Mouse (Mus musculus): Measurements from ENCODE around the gene Cel.
A peak's percentile ranks its signal among the peaks of the same experiment; 100 is the strongest.
"Not testable (repeated sequence)": the region's sequence is repeated elsewhere in the genome, so short reads cannot be mapped to it uniquely, and the experiment has no call there.

Gene Cel

DNA sequence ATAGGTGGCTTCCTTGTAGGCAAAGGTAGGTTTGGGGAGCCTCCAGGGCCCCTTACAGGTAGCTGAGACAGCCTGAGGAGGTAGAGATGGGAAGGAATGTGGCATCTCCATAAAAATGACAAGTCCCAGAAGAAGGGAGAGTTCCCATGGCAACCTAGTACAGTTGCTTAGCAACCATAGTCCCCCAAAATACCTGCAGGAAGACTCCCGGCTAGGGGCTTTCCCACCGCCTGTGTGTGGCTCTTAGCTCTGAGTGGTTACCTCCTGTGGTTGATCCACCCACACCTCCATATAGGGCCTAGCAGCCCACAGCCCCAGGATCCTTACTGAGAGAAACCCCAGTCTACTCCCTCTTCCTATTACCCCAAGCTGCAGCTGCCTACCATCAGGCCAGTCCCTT is 45.0 kb downstream of the Cel start:
- DNase-seq (ENCODE audit: low read depth, low spot score): peak; percentile 88

DNA sequence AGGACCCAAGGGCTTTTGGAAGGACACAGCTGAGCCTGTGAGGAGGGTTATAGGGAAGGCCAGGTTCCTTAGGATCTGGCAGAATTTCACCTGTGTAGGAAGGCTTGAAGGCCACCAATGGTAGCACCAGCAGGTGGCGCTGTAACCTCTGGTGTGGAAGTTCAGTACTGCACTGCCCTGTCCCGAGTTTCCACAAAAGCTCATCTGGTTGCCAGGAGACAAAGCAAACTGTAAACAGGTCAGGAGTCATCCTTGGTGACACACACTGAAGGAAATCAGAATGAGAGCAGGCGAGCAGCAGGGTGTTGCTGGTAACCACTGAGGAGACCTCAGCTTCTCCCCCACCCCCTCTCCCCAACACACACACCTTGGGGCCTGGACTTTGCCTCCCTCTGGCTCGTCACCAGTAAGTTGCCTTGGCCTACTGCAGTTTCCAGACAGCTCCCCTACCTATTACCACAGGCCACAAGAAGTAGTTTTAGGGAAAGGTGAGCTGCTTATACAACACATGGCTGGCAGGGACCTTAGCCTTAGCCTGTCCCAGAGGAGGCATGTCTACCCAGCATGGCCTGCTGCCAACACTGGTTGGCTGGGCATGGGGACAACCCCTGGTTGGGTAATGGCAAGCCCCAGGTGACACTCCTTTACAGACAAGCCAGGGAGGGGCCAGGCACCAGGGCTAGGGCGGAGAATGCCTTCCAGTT is 45.8 kb downstream of the Cel start:
- DNase-seq (ENCODE audit: low read depth, low spot score): peak; percentile 94

DNA sequence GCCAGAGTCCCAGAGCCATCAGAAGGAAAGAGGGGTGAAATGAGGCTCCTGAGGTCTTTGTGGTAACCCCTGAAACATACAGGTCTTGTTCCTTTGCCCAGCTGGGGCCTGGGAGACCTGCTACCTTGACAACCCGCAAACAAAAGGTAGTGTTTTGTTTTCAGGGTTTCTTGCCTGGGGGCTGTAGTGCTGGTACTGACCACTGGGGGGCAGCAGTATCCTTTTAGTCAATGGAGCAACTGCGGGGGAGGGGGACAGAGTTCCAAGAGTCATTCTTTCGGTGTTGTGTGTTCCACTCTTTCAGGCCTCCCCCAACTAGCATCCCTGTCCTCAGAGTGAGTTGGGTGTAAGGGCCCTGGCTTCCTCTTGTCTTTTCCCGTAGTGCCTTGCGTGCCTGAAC is 48.7 kb downstream of the Cel start:
- peak; percentile 93 for DNase-seq (ENCODE audit: low read depth, low spot score)

DNA sequence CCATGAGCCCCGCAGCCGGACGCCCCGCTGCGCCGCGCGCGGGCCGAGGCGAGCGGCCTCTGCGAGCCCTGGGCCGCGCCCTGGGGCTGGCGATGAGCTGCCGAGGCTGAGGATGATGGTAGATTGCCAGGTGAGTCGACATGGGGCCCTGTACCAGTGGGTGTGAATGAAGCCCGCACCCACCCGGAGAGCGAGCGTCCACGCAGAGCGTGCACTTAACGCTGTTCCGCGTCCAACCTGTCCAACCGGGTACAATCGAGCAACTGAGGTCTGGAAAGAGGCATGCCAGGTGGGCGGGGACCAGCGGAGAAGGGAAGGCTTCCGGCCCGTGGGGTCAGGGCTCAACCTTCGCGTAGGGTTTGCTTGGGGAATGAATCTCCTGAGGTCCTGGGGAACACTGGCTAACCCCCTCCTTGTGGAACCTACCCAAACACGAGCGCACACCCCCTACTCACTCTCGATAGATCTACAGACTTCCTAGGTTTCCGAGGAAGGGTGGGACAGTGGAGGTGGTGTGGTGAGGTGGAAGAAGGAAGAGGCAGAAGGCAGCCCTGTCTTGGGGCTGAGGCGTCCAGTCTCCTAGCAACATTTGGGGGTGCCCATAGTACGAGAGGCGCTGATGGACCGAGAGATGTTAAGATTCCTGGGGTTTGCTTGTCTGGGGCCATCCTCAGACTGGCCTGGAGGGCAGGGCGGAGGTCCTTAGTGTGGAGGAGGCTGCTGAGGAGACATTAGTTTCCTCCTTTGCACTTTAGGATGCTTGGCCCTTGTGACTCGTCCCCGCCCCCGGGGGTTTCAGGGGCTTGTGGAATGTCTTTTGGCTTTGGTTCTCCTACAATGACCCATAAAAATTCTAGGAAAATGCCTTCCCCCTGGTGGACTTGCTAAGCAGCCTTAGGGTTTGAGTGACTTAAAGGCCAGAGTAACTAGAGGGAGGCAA is 49.5 kb downstream of the Cel start:
- no peak for DNase-seq (ENCODE audit: low read depth, low spot score)

DNA sequence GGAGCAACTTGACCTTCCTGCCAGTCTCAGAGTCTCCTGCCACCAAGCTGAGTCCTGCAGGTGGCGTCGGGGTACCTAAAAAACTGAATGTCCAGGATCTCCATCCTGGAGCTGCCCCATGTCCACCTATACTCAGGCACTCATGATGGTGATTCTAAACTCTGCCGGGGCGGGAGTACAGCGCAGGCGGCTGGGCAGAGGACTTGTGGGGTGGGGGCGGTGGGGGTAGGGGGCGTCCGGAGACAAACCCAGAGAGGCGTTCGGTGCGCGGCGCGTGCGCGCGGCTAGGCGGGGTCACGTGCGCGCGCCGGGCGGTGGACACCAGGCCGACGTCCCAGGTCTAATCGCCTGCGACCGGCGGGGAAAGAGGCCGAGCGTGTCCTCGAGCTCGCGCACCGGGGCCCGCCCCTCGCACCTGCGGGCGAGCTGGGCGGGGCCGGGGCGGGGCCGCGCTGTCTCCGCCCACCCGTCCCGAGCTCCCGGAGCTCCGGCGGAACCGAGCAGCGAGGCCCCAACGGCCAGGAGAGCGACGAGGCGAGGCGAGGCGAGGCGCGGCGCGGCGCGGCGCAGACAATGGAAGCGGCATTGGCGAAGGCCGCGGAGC is 50.3 kb downstream of the Cel start, which contains the start of gene Ralgds:
Ralgds (plus strand) TSS at position 328 of the 604 bp plus-strand sequence.
- DNase-seq (ENCODE audit: low read depth, low spot score): peak; percentile 42

DNA sequence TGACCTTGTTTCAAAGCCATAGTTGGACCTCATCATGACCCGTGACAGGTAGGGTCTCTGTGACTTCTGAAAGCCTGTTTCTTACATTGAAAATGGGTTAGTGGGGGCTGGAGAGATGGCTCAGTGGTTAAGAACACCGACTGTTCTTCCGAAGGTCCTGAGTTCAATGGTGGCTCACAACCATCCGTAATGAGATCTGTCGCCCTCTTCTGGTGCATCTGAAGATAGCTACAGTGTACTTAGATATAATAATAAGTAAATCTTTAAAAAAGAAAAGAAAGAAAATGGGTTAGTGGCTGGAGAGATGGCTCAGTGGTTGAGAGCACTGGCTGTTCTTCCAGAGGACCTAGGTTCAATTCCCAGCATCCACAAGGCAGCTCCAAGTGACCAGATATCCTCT is 51.6 kb downstream of the Cel start:
- not testable (repeated sequence) for DNase-seq (ENCODE audit: low read depth, low spot score)

DNA sequence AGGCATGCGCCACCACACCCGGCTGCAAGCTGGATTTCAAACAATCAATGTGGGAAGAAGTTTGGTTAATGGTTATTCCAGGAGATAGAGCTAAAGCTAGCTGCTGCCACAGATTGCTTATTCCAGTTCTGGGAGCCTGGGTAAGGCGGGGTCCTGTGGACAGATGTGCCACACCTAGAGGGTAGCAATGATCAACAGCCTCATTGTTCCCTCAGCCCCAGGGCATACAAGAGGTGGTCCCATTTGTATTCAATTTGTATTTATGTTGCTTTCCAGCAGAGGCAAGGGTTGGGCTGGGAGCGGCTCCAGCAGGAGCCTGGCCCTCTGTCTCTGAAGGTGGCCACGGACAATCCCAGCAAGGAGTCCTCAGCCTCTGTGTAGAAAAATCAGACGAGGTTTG is 56.9 kb downstream of the Cel start:
- DNase-seq (ENCODE audit: low read depth, low spot score): peak; percentile 92

DNA sequence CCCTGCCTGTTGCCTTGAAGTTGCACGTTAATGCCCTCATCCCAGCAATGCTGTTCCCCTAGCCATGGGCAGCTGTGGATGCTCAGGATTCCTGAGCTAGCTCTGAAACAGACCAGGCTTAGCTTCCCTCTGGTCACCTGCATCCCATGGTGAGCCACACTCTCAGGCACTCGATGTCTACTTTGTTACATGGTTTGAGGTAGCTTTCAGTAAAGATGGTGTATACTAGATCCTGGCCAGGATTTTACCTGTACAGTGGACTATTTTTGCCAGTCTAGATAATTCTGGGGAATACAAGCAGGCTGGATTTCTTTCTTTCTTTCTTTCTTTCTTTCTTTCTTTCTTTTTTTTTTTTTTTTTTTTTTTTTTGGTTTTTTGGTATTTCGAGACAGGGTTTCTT is 57.4 kb downstream of the Cel start, which contains the start of gene Gm10134:
Gm10134 (plus strand) TSS at position 301 of the 400 bp plus-strand sequence.
- no peak for DNase-seq (ENCODE audit: low read depth, low spot score)

Data from ES-CJ7 (cell line).